Mouse (Mus musculus): ENCODE measurements around the gene Ascl2. TPM values are rescaled to one million over a fixed set of nuclear protein-coding genes. Genes with fewer than 3 reads are reported as not detected.

Ascl2 gene
- polyA plus RNA-seq, 1 experiment from 2014 or later: 0.44 TPM

DNA sequence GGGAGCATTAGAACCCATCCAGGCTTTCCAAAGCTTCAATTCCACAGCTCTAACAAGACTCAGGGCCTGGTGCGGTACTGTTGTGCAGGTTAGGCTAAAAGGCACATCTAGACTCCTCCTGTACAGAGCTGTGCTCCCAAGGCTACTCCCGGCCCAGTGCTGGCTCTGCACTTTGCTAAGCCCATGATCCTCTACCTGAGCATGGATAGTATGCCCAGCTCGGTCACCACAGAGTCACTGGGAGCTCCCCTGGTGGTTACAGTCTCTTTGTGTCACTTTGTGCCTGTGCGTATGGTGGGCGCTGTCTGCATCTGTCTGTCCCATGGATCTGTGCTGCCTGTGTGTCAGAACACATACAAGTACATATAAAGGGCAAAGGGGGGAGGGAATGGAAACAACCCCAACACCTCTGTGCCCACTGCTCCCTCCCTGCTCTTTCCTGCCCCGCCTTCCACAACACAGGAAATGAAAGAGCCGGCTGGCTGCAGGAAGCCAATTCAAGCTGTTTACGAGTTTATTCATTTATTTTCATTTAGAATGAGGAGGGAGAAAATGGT, 39.4 kb upstream of the Ascl2 start:
- ATAC-seq (ENCODE audit: low FRiP score): peak; percentile 26
- 64% methylated on average over 8 of the region's 8 CpGs for WGBS

GRCm38 (mm10) chr7:143007599-143008369, 38.7 kb upstream of the Ascl2 start:
- peak; percentile 75 for ATAC-seq (ENCODE audit: low FRiP score)
- Histone ChIP-seq H3K27me3 (0 out of 2 replicates have a peak, but pooled peaks cover 8% of the 10 kb centered on the region), H3K27ac (peak overlapping the region; percentile 80), H3K4me2 (no peak overlapping the region), H3K4me3 (no peak overlapping the region), H3K9me3 (no peaks in the 10 kb centered on the region), H3K9ac (0 out of 2 replicates have a peak overlapping the region, but pooled peaks have one; percentile 2), H3K4me1 (replicated peaks) (peaks cover 21% of the 10 kb centered on the region), H3K36me3 (no peaks in the 10 kb centered on the region)
- WGBS: 41% methylated on average over 17 of the region's 17 CpGs

More for the DNA sequence above, 39.4 kb upstream of the Ascl2 start:
- peak overlapping the region; percentile 80 for H3K27ac ChIP-seq
- no peak overlapping the region for H3K4me3 ChIP-seq
- H3K9ac ChIP-seq: 0 out of 2 replicates have a peak overlapping the region, but pooled peaks have one; percentile 2
- 0 out of 2 replicates have a peak, but pooled peaks cover 8% of the 10 kb centered on the region for H3K27me3 ChIP-seq
- no peak overlapping the region for H3K4me2 ChIP-seq
- H3K4me1 ChIP-seq (replicated peaks): peaks cover 26% of the 10 kb centered on the region
- H3K36me3 ChIP-seq: no peaks in the 10 kb centered on the region
- H3K9me3 ChIP-seq: no peaks in the 10 kb centered on the region

DNA sequence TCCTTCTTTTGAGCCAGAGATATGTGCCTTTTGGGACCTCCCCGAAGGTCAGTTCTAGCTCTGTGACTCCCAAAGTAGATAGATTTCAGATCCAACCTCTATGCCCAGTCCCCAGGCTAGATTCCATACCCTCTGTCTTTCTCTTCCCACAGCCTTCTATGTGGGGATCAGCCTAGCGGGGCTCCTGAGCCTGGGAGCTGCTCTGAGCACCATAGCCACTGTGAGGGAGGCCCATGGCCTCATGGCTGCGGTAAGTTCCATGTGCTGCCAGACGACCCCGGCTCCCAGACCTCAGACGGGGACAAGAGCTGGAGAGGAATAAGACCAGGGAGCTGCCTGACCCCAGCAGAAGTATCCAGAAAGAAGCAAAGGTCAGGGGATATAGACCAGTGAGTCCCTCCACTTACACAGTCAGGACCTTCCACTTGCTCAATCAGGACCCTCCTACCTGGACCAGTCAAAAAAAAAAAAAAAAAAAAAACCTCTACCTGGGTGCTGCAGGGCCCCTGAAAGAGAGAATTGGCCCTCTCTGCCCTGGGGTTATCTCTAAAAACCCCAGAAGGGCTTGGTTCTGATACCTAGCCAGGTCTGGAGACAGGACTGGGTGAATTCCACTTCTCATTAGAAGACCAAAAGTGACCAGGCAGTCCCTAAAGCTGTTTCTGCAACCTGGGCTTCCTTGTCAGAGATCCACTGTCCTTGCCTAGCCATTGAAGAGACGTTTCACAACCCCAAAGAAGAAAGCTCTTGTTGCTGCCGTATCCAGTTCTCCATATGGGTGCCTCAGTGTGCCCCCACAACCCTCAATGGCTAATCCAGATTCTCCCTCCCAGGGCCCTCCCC, 37.9 kb upstream of the Ascl2 start:
- ATAC-seq (ENCODE audit: low FRiP score): no peak

DNA sequence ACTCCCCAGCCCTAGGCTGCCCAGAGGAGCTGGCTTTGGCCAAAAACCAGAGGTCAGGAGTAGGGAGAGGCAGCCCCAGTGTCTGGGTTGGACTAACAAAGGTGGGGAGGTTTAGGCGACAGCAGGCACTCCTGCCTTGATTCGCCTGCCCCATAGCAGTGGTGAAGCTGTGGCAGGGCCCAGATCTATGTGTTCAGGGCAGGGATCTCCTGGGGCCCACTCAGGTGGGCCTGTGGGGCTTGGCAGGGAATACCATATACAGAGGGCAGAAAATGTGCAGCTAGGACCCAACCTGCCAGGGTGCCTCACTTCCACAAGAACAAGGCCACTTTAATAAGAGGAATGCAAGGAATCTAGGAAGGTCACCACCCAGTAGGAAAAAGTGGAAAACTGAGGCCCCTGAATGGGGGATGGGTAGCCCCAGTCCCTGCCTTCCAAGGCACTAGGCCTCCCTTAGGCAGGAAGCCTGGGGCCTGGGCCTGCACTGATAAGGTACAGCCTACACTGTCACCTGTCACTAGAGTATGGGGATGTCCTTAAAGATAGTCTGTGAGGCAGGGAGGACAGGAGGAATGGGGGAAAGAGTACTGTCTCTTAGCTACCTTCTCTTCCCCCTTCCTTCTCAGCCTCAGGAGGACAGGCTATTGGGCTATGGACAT, 37.2 kb upstream of the Ascl2 start:
- WGBS: 89% methylated on average over 2 of the region's 2 CpGs
- H3K27me3 ChIP-seq: 0 out of 2 replicates have a peak, but pooled peaks cover 8% of the 10 kb centered on the region
- H3K27ac ChIP-seq: no peak overlapping the region
- ATAC-seq (ENCODE audit: low FRiP score): no peak
- peaks cover 13% of the 10 kb centered on the region for H3K4me1 ChIP-seq (replicated peaks)
- no peaks in the 10 kb centered on the region for H3K9me3 ChIP-seq
- H3K4me3 ChIP-seq: no peak overlapping the region
- H3K4me2 ChIP-seq: no peak overlapping the region
- H3K36me3 ChIP-seq: no peaks in the 10 kb centered on the region
- H3K9ac ChIP-seq: no peak overlapping the region

More for the DNA sequence above, 37.9 kb upstream of the Ascl2 start:
- Histone ChIP-seq H3K4me2 (no peak overlapping the region), H3K9ac (no peak overlapping the region), H3K4me1 (replicated peaks) (peaks cover 15% of the 10 kb centered on the region), H3K9me3 (no peaks in the 10 kb centered on the region), H3K27ac (no peak overlapping the region), H3K36me3 (no peaks in the 10 kb centered on the region), H3K4me3 (no peak overlapping the region), H3K27me3 (0 out of 2 replicates have a peak, but pooled peaks cover 8% of the 10 kb centered on the region)
- WGBS: 93% methylated on average over 8 of the region's 8 CpGs

DNA sequence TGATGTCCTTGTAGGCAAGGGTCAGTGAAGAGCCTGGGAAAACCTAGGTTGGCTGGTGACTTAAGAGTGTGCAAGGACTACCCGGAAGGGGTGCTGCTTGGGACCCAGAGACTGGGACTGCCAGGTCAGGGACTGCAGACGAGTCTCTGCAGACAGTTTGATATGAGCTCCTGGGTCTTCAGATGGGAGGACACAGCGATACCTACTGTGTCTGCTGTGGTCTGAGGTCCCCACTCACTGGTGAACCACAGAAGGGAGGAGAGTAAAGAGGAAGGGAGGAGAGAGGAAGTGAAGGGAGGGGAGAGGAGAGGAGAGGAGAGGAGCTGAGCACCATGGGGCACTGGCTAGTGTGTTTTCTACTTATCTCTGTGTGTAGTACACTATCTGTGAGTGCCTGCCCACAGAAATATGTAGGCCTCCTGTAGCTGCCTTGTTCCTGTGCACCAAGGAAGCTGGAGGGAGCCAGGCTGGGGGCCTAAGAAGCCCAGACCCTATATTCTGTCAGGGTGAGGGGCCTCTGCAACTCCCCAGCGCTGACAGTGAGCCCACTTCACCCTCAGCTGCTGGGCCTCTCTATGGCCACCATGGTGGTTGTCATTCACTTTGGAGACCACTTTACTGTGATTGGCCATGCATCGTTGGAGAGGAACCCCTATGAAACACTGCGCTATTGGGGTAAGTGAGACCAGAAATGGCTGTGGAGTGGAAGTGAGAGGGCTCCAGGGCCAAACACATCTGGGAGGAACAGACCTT, 36.5 kb upstream of the Ascl2 start:
- no peak overlapping the region for H3K9ac ChIP-seq
- no peak overlapping the region for H3K4me2 ChIP-seq
- no peak overlapping the region for H3K27ac ChIP-seq
- ATAC-seq (ENCODE audit: low FRiP score): no peak
- H3K4me3 ChIP-seq: no peak overlapping the region
- WGBS: 90% methylated on average over 6 of the region's 6 CpGs
- no peaks in the 10 kb centered on the region for H3K9me3 ChIP-seq
- H3K4me1 ChIP-seq (replicated peaks): peaks cover 13% of the 10 kb centered on the region
- H3K27me3 ChIP-seq: 0 out of 2 replicates have a peak, but pooled peaks cover 8% of the 10 kb centered on the region
- H3K36me3 ChIP-seq: no peaks in the 10 kb centered on the region

- H3K4me3 ChIP-seq: no peak within 1 kb of the TSS
- ATAC-seq (ENCODE audit: low FRiP score): no peak
- H3K27ac ChIP-seq: no peak within 1 kb of the TSS
- no peak within 1 kb of the TSS for H3K4me2 ChIP-seq
- no peaks in the 10 kb centered on the region for H3K9me3 ChIP-seq
- H3K27me3 ChIP-seq: 0 out of 2 replicates have a peak, but pooled peaks cover 4% of the 10 kb centered on the region
- WGBS: 87% methylated on average over 4 of the region's 4 CpGs
- H3K4me1 ChIP-seq (replicated peaks): peaks cover 13% of the 10 kb centered on the region
- H3K9ac ChIP-seq: no peak within 1 kb of the TSS
- H3K36me3 ChIP-seq: no peaks in the 10 kb centered on the region
These were observed 35.8 kb upstream of the Ascl2 start, which contains the start of gene Tspan32 for GRCm38 (mm10) chr7:143004727-143005343. TSS of gene Tspan32 (plus strand) at chr7:143005046.

- no peaks in the 10 kb centered on the region for H3K36me3 ChIP-seq
- no peak for ATAC-seq (ENCODE audit: low FRiP score)
These were observed 33.6 kb upstream of the Ascl2 start for GRCm38 (mm10) chr7:143002679-143003078.

GRCm38 (mm10) chr7:142997403-142998150, 28.5 kb upstream of the Ascl2 start:
- Histone ChIP-seq H3K4me2 (no peak overlapping the region), H3K27me3 (no peaks in the 10 kb centered on the region), H3K27ac (no peak overlapping the region), H3K9ac (no peak overlapping the region), H3K4me1 (replicated peaks) (no peaks in the 10 kb centered on the region), H3K36me3 (no peaks in the 10 kb centered on the region), H3K9me3 (no peaks in the 10 kb centered on the region), H3K4me3 (no peak overlapping the region)
- ATAC-seq (ENCODE audit: low FRiP score): no peak
- 70% methylated on average over 3 of the region's 3 CpGs for WGBS

More at GRCm38 (mm10) chr7:143002679-143003078, 33.6 kb upstream of the Ascl2 start:
- peaks cover 2% of the 10 kb centered on the region; the same call in 1 of the 2 replicates for H3K4me1 ChIP-seq (replicated peaks)
- no peak overlapping the region for H3K27ac ChIP-seq
- H3K27me3 ChIP-seq: 0 out of 2 replicates have a peak, but pooled peaks cover 4% of the 10 kb centered on the region
- no peak overlapping the region for H3K4me2 ChIP-seq
- no peak overlapping the region for H3K4me3 ChIP-seq
- WGBS: 20% methylated on average over 3 of the region's 3 CpGs
- no peak overlapping the region for H3K9ac ChIP-seq
- no peaks in the 10 kb centered on the region for H3K9me3 ChIP-seq

- H3K4me3 ChIP-seq: no peak overlapping the region
These were observed 27.9 kb upstream of the Ascl2 start for GRCm38 (mm10) chr7:142996998-142997397.

GRCm38 (mm10) chr7:142995630-142996338, 26.7 kb upstream of the Ascl2 start:
- H3K4me3 ChIP-seq: no peak overlapping the region
- no peak overlapping the region for H3K27ac ChIP-seq
- no peaks in the 10 kb centered on the region for H3K36me3 ChIP-seq
- H3K9ac ChIP-seq: no peak overlapping the region
- H3K4me1 ChIP-seq (replicated peaks): no peaks in the 10 kb centered on the region
- 66% methylated on average over 3 of the region's 3 CpGs for WGBS
- ATAC-seq (ENCODE audit: low FRiP score): no peak
- no peak overlapping the region for H3K4me2 ChIP-seq
- 0 out of 2 replicates have a peak, but pooled peaks cover 3% of the 10 kb centered on the region for H3K27me3 ChIP-seq
- H3K9me3 ChIP-seq: no peaks in the 10 kb centered on the region

More at GRCm38 (mm10) chr7:142996998-142997397, 27.9 kb upstream of the Ascl2 start:
- H3K9me3 ChIP-seq: no peaks in the 10 kb centered on the region
- WGBS: 79% methylated on average over 2 of the region's 2 CpGs
- ATAC-seq (ENCODE audit: low FRiP score): no peak
- H3K36me3 ChIP-seq: no peaks in the 10 kb centered on the region
- no peaks in the 10 kb centered on the region for H3K4me1 ChIP-seq (replicated peaks)
- H3K9ac ChIP-seq: no peak overlapping the region
- H3K4me2 ChIP-seq: no peak overlapping the region
- no peaks in the 10 kb centered on the region for H3K27me3 ChIP-seq
- H3K27ac ChIP-seq: no peak overlapping the region
